Mouse (Mus musculus): ENCODE results near the gene Cpsf6.
A peak's percentile ranks its signal among the peaks of the same experiment; 100 is the strongest.

Gene Cpsf6

DNA sequence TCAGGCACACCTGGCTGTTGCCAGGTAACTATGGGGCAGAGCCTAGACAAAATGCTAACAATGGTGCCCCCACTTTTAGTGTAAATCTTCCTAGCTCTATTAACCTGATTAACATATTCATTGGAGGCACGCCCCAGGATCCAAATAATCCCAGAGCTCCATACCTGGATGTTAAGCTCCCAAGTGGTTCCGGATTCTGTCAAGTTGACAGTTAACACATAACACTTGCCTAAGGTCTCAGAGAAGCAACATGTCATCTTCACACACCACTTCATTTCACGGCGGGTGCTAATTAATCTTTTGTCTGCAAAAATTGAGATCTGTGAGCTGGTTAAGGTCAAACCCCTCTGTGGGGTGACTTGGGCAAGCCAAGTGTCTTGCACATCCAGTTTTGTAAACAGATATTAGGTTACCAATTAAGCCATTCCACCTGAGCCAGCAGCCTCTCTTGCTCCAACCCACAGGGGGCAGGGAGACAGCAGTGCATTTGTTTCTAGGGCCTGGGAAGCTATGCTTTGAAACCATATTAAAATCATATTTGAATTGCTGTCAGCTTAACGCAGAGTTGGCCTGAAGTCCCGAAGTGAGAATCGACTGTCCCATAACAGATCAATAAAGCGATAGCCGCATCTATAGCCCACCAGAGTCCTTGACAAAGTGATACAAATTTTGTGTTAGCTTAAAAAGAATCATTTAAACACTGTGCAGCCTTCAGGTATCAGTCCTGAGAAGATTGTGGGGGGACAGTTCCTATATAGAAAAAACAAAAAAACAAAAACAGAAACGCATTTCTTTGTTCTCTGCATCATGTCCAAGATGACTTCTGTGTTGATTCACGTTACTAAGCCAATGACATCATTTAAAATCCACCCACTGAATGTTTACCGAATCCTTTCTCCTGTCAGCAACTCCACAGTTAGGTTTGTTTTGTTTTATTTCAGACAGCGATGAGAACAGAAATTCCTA is 34.0 kb upstream of the Cpsf6 start:
- no peak for DNase-seq

DNA sequence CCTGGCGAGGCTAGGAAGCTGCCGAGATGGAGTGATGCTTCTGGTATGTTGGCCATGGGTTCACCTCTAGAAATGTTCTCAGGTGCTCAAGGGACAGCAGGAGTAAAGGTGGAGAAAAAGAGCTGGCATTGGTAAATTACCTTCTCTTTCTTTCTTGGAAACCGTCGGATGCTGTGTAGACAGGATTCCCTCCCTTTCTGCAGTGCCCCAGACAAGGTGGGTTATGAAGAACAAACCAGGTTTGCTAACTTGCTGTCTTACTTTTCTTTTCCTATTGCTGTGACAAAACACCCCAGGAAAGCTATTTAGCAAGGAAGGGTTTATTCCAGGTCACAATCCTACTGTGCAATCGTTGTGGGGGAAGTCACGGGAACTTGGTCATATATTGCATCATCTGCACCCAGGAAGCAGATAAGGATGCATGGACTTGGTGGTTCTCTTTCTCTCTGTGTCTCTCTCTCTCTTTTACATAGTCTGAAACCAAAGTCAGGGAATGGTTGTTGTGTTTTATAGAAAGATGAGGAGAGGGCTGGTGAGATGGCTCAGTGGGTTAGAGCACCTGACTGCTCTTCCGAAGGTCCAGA is 32.8 kb upstream of the Cpsf6 start:
- no peak for DNase-seq

DNA sequence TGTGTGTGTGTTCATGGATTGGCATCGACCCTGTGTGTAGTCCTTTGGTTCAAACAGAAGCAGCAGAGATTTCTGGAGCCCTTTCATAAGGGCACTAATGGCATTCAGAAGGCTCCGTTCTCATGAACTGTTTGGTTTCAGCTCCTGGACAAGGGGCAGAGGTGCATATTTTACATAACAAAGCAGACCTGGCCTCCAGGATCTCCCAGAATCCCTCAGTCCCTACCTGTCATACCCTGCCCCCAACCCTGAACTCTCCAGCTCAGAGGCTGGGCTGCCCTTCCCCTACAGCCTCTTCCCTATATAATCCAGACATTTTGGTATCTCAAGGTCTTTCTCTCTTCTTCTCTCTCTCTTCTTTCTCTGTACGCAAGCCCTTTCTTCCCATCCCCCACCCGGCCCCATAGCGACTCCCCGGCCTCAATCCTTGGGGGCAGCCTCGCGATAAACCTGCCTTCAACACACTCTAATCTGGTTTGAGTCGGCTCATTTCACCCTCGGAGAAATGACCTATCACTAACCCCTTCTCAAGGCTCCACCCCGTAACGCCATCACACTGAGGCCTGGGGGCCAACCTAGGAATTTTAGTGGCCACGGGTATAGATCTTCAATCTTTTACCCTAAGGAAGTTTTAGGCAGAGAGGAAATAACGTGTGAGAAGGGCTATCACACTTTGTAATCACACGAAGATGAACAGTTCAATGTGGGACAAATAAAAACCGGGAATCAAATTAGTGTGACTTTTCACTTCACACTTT is 32.1 kb upstream of the Cpsf6 start:
- no peak for DNase-seq

DNA sequence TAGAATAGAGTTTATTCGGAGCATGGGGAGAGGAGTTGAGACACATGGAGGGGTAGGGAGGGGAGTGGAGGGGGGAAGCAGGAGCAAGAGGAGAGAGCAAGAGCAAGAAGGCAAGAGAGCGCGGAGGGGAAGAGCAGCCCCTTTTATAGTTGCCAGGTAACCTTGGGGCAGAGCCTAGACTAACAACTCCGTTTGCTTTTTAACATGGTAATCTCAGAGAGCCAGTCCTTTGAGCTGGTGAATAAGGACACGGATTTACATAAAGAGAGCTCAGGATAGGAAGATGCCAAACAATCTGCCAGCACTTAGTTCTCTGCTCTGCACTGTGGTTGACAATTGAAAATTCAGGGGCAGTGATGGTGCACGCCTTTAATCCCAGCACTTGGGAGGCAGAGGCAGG is 31.3 kb upstream of the Cpsf6 start:
- DNase-seq: no peak

DNA sequence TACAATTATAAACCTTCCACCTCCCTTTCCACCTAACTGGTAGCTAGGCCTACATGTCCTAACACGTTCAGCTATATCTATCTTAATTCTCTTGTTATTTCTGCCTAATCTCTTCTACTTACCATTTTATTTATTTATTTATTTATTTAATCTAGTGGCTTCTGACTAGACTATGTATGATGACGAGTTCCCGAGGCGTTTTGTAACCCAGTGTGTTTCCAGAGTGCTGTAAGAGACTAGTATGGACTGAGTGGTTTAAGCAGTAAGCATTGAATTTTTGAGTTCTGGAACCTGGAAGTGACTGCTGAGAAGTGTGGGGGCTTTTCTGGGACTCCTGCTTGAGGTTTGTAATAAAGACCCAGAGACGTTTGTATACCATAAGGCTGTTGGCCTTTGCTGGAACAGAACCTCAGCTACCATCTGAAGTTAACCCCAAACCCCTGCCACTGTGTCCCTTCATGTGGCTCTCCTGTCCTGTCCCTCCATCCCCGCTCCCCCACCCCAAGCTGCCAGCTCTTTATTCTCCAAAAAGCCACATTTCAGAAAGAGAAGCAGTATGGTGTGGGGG is 30.8 kb upstream of the Cpsf6 start:
- no peak for DNase-seq

DNA sequence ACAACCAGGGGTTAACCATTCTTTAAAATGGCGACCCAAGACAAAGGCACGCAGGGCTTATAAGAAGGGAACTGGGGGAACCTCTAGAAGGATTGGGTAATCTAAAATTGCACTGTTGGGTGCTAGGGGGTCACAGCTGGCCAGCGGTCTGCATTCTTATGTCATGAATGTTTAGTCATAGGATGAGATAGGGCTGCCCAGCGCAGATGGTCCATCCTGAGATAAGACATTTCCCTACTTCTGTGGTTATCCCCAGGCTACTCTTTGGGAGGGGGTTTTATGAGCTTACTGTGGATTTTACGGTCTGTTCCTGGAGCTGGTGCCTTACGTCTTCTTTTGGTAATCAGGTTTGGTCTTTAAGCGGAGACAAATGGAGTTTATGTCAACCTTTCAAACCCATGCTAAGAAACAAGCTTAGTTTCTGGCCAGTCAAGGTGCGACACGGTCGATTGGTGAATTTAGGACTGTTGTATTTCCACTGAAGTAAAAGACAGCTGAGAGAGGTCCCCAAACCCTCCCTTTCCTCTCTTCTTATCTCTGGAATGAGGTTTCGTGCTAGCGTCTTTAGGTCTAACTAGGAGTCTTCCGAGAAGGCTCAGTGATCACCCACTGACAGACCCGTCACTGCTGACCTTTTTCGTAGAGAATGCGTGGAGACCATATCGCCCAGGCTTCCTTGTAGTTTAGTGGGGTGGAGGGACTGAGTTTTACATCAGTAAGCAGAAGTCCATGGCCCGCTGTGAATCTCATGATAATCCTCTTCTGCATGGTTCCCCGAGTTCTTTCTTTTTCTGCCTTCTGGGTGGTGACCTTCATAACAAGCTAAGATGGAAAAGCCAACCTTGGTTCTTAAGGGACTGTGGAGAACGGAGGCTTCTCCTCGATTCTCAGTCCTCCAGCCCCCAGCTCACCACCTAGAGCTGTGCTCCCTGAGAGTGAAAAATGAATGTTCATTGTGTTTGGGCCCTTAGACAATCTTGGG is 29.8 kb upstream of the Cpsf6 start:
- no peak for DNase-seq

DNA sequence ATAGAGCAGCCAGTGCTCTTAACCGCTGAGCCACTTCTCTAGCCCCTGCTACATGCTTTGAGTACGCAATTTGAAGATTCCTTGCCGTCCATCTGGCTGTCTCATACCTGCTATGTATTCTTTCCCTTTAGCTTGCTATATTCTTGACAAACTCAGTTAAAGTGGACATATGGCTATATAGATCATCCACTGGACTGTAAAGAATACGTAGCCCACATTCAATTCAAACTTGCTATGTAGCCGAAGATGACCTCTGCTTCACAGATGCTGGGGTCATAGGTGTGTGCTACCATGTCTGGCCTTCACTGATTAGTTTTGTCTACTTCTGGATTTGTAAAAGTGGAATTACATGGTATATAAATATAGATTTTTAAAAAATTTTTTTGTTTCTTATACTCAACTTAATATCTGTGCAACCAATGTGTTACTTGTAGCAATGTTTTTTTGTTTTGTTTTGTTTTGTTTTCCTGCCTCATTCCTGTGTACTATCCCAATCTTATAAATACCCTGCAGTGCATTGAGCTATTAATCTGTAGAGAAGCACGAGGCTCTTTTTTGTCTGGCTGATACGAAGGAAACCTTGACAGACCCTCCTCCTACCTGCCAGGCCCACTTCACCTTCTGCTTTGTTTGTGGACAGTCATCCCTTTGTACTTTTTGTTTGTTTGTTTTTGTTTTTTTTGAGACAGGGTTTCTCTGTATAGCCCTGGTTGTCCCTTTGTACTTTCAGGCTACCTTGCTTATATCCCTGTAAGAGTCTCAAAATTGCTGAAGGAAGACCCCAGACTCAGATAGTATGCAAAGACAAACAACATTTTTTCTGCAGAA is 28.9 kb upstream of the Cpsf6 start:
- DNase-seq: no peak

DNA sequence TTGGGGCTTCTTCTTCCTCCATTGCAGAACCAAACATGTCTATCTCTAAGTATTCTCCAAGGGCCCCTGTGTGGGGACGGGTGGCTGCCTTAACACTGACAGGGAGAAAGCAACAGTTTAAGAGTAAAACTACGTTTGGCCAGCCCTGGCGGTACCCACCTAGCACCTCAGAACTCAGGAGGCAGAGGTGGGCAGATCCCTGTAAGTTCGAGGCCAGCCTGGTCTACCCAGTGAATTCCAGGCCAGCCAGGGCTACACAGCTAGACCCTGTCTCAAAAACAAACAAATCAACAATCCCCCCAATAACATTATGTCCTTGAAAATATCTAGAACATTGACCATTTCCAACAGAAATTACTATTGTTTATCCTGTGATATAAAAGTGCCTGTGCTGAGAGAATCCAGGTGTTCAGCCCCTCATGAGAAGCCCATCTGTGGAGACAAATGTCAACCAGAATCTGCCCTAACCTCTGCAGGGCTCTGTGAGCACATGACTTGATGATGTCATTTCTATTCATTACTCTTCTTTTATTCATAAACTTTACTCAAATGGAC is 28.0 kb upstream of the Cpsf6 start:
- no peak for DNase-seq

DNA sequence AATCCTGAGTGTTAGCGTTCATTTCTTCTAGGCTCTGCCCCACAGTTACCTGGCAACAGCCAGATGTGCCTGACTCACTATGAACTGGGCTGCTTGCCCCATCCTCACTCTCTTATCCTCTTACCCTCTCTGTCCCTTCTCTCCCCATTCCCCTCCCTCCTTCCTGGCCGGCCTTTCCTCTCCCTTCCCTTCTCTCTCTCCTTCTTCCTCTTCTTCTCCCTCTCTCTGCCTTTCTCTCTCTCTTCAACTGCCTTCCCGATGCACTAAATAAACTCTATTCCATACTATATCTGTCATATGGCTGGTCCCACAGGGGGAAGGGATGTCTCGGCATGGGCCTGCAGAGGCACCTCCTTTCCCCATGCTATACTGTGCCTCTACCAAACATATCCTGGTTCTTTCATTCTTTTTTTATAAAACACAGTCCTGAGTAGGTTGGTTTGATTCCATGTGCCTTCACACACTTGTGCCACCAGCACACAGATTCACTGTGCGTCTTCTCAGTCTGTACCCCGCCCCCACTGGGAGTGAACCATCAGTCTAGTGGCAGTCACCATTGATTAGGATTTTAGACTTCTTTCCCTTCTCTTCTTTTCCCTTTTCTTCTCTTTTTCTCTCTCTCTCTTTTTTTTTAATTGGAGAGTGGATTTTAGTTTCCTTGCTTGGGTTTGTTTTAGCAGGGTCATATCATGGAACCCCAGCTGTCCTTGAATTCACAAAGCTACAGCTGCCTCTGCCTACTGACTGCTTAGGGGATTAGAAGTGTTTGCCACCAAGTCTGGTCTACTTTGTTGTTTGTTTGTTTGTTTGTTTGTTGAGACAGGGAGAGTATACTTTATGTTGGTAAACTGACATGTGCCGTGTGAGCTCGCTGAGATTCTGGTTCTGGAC is 27.3 kb upstream of the Cpsf6 start:
- no peak for DNase-seq

DNA sequence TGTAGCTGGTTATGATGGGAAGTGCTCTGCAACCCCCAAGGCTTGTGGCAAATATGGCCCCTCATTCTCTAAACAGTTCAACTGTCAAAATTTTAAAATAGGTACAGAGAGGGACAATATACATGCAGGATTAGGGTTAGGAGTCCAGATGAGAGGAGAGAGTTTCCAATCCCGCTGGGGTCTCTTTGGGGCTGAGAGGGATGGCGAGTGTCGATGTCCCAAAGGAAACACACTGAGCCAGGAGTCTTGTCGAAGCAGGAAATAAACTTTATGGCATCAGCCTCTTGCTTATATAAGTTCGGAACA is 26.4 kb upstream of the Cpsf6 start:
- no peak for DNase-seq

DNA sequence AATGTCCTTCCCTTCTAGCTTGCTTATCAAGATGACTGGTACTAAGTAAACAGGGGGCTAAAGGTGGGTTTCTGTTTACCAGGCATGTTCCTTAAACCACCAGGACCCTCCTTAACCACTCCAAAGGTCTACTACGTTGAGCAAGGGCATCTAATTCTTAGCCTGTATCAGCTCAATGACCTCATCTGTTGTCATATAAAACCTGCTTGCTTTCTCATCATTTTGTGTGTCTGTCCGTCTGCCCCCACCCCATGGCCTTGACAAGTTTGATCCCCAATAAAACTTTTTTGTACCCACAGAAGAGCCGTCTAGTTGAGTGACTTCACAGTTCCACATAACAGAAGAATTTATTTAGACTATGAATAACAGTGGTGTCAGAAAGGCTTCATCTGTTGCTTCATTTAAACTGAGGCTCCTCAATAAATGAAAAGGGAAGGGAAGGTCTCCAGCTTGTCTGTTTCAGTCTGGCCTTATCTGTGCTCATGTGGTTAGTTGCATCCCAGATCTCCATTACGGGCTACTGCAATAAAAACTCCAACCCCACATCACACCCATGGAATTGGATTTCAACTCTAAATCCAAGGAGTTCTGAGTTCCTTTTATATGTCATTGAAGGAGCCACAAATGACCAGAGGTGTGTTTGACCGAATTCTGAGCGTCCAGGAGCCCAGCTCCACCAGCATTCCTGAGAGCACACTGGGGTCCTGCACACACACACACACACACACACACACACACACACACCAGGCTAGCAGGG is 25.9 kb upstream of the Cpsf6 start:
- DNase-seq: no peak

DNA sequence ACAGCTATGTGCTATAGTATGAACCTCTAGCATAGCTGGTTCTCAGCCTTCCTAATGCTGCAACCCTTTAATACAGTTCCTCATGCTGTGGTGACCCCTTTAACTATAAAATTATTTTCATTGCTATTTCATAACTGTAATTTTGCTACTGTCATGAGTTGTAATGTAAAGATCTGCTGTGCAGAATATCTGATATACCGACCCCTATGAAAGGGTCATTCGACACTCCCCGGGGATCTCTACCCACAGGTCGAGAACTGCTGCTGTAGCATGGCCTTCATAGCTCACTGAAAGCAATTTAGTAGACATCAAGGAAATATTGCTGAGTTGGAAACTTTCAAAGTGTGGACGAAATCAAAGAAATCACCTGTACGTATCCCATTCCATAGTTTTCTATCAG is 24.6 kb upstream of the Cpsf6 start:
- no peak for DNase-seq

DNA sequence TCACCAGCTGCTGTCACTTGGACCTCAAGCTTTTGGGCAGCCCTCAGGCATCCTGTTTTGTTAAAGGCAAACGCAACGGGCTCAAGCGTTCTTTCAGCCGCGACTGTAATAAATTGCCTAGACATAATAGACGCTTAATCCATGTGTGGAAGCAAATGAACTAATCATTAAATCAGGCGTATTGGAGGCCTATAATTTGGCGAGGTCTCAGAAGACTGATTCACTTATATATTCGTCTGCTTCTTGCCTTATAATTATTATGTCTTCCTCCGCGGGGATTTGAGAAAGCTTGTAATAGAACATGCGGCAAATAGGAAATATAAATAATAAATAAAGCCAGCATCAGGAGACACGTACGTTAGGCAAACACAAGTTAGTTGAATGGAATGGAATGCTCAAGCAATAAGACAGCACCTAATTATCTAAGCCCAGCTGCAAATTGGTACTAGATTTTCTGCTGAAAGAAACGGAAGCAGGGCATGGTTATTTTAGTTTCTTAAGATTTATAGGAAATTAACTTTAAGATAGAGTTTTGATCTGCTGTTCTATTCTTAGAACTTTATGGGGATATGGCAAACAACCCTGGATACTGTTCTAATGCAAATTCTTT is 23.6 kb upstream of the Cpsf6 start:
- no peak for DNase-seq

DNA sequence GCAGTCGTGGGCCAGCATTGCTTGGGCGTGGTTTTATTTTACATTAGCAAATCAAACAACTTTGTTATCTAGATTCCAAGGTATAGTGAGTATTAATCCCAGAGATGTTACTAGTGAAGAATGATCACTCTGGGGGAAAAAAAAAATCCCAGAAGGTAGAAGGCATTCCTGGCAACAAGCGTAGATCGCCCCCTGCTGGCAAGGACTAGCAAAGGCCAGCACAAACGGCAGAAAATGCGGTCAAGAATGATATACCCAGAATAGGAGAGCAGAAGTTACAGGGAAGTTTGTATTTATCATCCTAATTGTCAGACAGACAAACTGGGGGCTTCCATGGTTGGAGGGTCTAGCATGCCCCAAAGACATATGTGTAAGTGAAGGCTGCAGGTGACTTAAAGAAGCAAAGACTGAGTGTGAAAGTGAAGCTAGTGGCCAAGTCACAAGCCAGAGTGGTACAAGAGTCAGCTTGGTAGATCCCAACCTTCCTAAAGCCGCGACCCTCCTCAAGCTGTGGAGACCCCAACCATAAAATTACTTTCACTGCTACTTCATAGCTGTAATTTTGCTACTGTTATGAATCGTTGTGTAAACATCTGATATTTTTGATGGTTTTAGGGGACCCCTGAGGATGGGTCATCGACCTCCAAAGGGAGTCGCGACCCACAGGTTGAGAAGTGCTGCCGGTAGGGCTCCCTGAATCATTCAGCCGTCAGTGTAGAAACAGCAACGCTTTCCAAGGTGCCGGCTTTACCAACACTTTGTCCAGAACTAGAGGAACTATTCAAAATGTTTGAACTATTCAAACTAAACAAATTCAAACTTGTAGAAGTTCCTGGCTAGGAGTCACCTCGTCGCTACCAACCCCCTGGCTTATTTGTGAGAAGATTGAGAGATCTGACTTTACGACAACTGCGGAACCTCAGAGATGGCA is 22.9 kb upstream of the Cpsf6 start:
- DNase-seq: peak; percentile 70

DNA sequence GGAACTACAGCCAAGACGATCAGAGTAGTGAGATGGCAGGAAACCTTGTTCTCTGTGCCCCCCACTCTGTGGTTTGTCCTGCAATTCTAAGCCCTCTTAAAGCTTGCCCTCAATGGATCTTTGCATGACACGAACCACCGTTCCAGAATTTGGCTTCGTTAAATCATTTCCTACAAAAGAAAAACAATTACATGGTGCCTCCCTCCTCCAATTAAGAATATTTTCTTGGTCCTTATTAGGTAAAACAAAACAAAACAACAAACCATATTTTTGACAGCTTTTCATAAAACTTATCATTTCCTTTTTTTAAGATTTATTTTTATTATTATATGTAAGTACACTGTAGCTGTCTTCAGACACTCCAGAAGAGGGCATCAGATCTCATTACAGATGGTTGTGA is 21.5 kb upstream of the Cpsf6 start:
- no peak for DNase-seq

DNA sequence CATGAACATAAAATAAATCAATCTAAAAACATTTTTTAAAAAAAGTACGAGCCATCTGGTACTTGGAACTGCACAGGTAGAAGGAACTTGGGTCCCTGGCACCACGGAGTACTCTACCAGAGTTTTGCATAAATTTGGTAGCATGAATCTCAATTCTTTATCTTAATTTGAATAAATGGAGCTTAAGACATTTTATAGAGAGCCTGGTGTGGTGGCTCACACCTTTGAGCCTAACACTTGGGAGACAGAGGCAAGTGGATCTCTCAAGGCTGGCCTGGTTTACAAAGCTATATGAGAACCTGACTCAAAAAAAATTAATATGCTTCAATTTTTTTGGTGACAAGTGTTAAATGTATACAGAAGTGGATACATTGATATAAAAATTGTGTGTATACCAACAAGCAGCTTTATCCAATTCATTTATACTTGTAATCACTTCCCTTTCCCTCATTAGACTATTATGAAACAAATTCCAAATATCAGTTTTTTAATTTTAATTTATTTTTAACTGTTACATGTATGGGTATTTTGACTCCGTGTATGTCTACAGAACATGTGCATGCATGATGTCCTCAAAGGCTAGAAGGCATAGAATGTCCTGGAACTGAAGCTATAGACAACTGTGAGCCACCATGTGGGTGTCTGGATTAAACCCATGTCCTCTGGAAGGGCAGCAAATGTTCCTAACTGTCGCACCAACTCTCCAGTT is 20.6 kb upstream of the Cpsf6 start:
- no peak for DNase-seq

DNA sequence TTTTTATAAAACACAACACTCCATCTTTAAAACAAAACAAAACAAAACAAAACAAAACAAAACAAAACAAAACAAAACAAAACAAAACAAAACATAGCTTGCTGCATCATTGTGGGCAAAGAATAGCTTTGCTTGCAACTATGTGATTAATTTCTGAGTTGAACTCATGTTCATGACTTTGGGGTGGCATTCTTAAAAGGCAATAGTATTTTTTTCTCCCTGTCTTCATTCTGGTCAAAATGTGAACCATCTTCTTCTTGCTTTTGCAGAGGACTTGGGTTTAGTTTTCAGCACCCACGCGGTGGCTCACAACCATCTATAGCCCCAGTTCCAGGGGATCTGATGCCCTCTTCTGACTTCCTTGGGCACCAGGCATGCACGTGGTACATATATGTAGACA is 20.0 kb upstream of the Cpsf6 start:
- no peak for DNase-seq
